Comparison of ENCODE assay signal across 9 mouse cellular contexts in the genomic region with DNA sequence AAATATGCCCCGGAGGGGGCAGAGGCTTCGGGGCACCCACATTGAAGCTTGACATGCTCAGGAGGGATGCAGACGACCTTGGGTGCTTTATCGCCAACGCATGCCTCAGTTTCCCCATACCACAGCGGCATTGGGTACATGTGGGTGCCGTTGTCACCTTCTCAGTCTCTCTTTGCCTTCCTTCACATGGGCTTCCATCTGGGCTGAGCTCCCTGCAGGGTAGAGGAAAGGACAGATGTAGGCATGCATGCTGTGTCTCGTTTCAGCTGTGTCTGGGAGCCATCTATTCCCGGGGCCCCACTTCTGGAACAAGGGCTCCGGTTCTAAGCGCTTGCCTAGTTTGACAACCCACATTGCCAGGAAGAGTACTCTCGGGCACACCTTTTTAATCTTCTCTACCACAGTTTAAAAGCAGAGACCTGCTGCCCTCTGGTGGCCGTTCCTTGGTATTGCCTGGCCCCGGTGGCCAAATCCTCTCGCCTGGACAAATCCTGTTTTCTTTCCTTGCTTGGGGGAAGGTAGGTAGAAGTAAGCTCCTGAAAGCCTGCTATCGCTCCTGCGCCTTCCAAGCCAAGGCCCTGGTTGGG. TPM values are rescaled to one million over a fixed set of nuclear protein-coding genes. Genes with fewer than 3 reads are reported as not detected.
DNase-seq lines count a peak whose midpoint lies in the region; TF ChIP-seq lines count a peak whose summit lies in the region.
"Had no signal": no experiment of that assay in that cellular context is flagged by ENCODE, and none has a peak within 500 bp of the region (broad histone marks: within the 10 kb centered on the region; RNA-seq: fewer than 3 reads in every experiment).

No protein-coding gene starts in this region.

- H3K9ac ChIP-seq in liver, adult 2 months (ENCODE audit: low read depth, low read length) = no peak overlapping the region
- H3K9ac ChIP-seq: limb, embryonic 12.5 days had no signal

- no peak for TF ChIP-seq POLR2A in liver, adult 2 months (IDR thresholded peaks at IDR 0.05; ENCODE audit: extremely low read depth, insufficient read depth, low read length)

- H3K36me3 ChIP-seq in liver, adult 2 months (ENCODE audit: control insufficient read depth, insufficient read depth, low read length) = no peaks in the 10 kb centered on the region
- H3K36me3 ChIP-seq: limb, embryonic 12.5 days had no signal

- H3K4me3 ChIP-seq in liver, adult 2 months (ENCODE audit: insufficient read depth, low read depth, low read length) = no peak overlapping the region
- H3K4me3 ChIP-seq: limb, embryonic 12.5 days had no signal

- TF ChIP-seq CTCF in liver, adult 2 months (IDR thresholded peaks at IDR 0.05; ENCODE audit: low read depth, low read length) = peak; percentile 92

- 31% methylated on average over 17 of the region's 17 CpGs for WGBS in liver, adult 2 months

- no peaks in the 10 kb centered on the region for H3K4me1 ChIP-seq in liver, adult 2 months (ENCODE audit: control insufficient read depth, insufficient read depth, low read length)

- H3K27ac ChIP-seq in liver, adult 2 months (replicated peaks; ENCODE audit: insufficient read depth, low read depth, low read length) = no peak overlapping the region
- H3K27ac ChIP-seq: limb, embryonic 12.5 days had no signal

- peak; percentile 68 for DNase-seq in CD4-positive helper T cell, adult 2 months (ENCODE audit: low read depth, low spot score)
- DNase-seq in T-cell, adult 2 months (ENCODE audit: low spot score) = peak; percentile 66
- peak; percentile 90 to 91 for DNase-seq in cerebellum, postnatal 25 days
- DNase-seq in frontal cortex, postnatal 36 days (ENCODE audit: low spot score in 2 of 2) = peak; percentile 88
- peak; percentile 75 for DNase-seq in kidney, adult 9 months
- peak; percentile 21 for DNase-seq in liver, adult 2 months (ENCODE audit: extremely low read depth, low read depth, low spot score)
- peak; percentile 88 for DNase-seq in retina, embryonic 14.5 days (ENCODE audit: low spot score)
- peak; percentile 76 for DNase-seq in urinary bladder, postnatal 25 days (ENCODE audit: low spot score)

- H3K79me2 ChIP-seq in liver, adult 2 months (ENCODE audit: control insufficient read depth, insufficient read depth, low read length) = no peaks in the 10 kb centered on the region

- H3K27me3 ChIP-seq in liver, adult 2 months (ENCODE audit: control insufficient read depth, insufficient read depth, low read length) = no peaks in the 10 kb centered on the region

RNA-seq across cellular contexts. Expression of gene Laptm5, which starts 20.8 kb away (rescaled TPM):
- 4.8 and 5.4 TPM in 2 replicates for total RNA-seq in liver, adult 2 months (2014; rRNA removed)
- 18.9 and 31.5 TPM in 2 replicates for polyA plus RNA-seq in liver, adult 2 months (2012; rRNA removed)

RNA-seq across cellular contexts. Expression of gene Matn1, which starts 52.1 kb away (rescaled TPM):
- not detected in 2 replicates for total RNA-seq in liver, adult 2 months (2014; rRNA removed)
- not detected in 2 replicates for polyA plus RNA-seq in liver, adult 2 months (2012; rRNA removed)

Comparison
In these comparisons a context has a peak if more than half of its experiments do, and no peak if none do; other contexts are left out.
1. DNase-seq: peak in every context shown above with its lines; median percentile 90 in cerebellum, postnatal 25 days; 88 in frontal cortex, postnatal 36 days; 88 in retina, embryonic 14.5 days; 76 in urinary bladder, postnatal 25 days; 75 in kidney, adult 9 months; 68 in CD4-positive helper T cell, adult 2 months; 66 in T-cell, adult 2 months; 21 in liver, adult 2 months.